Mouse (Mus musculus) liver, embryonic 15.5 days (tissue): ENCODE results near the gene Slc30a1. TPM values are rescaled to one million over a fixed set of nuclear protein-coding genes. Genes with fewer than 3 reads are reported as not detected.

Experiments
- ATAC-seq: fragments of 200-750 bp; cut with Nextera tagmentation; 2 replicates; pipeline ENCODE4 v1.8.0; 2017; ENCODE audit warnings: moderate number of reproducible peaks, mild to moderate bottlenecking, moderate library complexity; ENCODE audit not compliant: insufficient read depth
- H3K27ac ChIP-seq: fragments of 300-500 bp; sonication (generic); replicated peaks from 2 replicates; pipeline ENCODE4 v1.5.1; 2015; ENCODE audit warnings: mild to moderate bottlenecking, inconsistent platforms
- H3K27me3 ChIP-seq: fragments of 300-500 bp; sonication (generic); 2 replicates; pipeline ENCODE4 v1.6.1; 2015; ENCODE audit warnings: mild to moderate bottlenecking, inconsistent platforms
- H3K36me3 ChIP-seq: fragments of 300-500 bp; sonication (generic); replicated peaks from 2 replicates; pipeline ENCODE4 v1.6.1; 2015; ENCODE audit warnings: moderate library complexity, mild to moderate bottlenecking, inconsistent platforms
- H3K4me1 ChIP-seq: fragments of 300-500 bp; sonication (generic); replicated peaks from 2 replicates; pipeline ENCODE4 v1.6.1; 2015; ENCODE audit warnings: inconsistent platforms
- H3K4me2 ChIP-seq: fragments of 300-500 bp; sonication (generic); 2 replicates; pipeline ENCODE4 v1.6.1; 2015; ENCODE audit warnings: moderate library complexity, mild to moderate bottlenecking, inconsistent platforms
- H3K4me3 ChIP-seq: fragments of 300-500 bp; sonication (generic); replicated peaks from 2 replicates; pipeline ENCODE4 v1.5.1; 2015; ENCODE audit warnings: mild to moderate bottlenecking, inconsistent platforms
- H3K9ac ChIP-seq: fragments of 300-500 bp; sonication (generic); 2 replicates; pipeline ENCODE4 v1.6.1; 2015; ENCODE audit warnings: moderate library complexity, mild to moderate bottlenecking, inconsistent platforms
- H3K9me3 ChIP-seq: fragments of 300-500 bp; sonication (generic); replicated peaks from 2 replicates; pipeline ENCODE4 v1.6.1; 2016; ENCODE audit warnings: inconsistent platforms
- WGBS: fragments of 180-500 bp; shearing (Covaris S2); methylation state at CpG from one replicate; pipeline ENCODE4 v1.1.7; 2015; ENCODE audit warnings: mixed read lengths; ENCODE audit not compliant: insufficient replicate concordance; 5-methylcytosine and 5-hydroxymethylcytosine counted together
- polyA plus RNA-seq: library from polyadenylated mRNA; unstranded; fragments of >200 nt; fragmentation: Nextera tagmentation; extraction: Ambion mirVana; gene quantifications from 2 replicates; pipeline ENCODE4 v1.2.1, GENCODE M21; 2015

Slc30a1 gene
- polyA plus RNA-seq, 1 experiment from 2014 or later: 4.2 TPM

GRCm38 (mm10) chr1:191905637-191906533 lies 682 bp upstream of the Slc30a1 start:
- peak overlapping the region; percentile 81 for H3K27ac ChIP-seq
- H3K4me1 ChIP-seq: peaks cover 42% of the 10 kb centered on the region
- peaks cover 25% of the 10 kb centered on the region for H3K36me3 ChIP-seq
- 6% methylated on average over 51 of the region's 58 CpGs for WGBS
- ATAC-seq: peak; percentile 55
- peak overlapping the region; percentile 80 for H3K9ac ChIP-seq
- H3K27me3 ChIP-seq: peaks cover 21% of the 10 kb centered on the region
- H3K9me3 ChIP-seq: no peaks in the 10 kb centered on the region
- peak overlapping the region; percentile 98 for H3K4me2 ChIP-seq
- peak overlapping the region; percentile 88 for H3K4me3 ChIP-seq

DNA sequence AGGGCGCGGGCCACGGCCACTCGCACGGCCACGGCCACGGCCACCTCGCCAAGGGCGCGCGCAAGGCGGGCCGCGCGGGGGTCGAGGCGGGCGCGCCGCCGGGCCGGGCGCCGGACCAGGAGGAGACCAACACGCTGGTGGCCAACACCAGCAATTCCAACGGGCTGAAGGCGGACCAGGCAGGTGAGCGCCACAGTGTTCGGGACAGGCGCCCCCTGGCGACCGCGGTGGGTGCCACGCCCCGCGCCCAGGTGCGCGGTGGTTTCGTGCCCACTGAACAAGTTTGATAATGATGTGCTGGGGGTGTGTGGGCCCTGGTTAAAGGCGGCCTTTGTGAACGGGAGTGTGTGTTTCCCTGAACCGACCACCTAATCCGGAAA lies 854 bp downstream of the Slc30a1 start:
- peak overlapping the region; percentile 88 for H3K4me3 ChIP-seq
- H3K27ac ChIP-seq: peak overlapping the region; percentile 93
- H3K4me2 ChIP-seq: peak overlapping the region; percentile 98
- H3K9ac ChIP-seq: peak overlapping the region; percentile 95
- H3K4me1 ChIP-seq: peaks cover 52% of the 10 kb centered on the region
- peaks cover 35% of the 10 kb centered on the region for H3K36me3 ChIP-seq
- peak; percentile 47 for ATAC-seq
- peaks cover 8% of the 10 kb centered on the region; the same call in 1 of the 2 replicates for H3K27me3 ChIP-seq
- WGBS: under 1% methylated on average over 43 of the region's 43 CpGs
- no peaks in the 10 kb centered on the region for H3K9me3 ChIP-seq

DNA sequence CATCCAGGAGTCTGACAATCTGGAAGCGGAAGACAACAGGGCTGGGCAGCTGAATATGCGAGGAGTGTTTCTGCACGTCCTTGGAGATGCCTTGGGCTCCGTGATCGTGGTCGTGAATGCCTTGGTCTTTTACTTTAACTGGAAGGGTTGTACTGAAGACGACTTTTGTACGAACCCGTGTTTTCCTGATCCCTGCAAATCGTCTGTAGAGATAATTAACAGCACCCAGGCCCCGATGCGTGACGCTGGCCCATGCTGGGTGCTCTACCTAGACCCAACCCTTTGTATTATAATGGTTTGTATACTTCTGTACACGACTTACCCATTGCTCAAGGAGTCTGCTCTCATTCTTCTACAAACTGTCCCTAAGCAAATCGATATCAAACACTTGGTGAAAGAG lies 2.3 kb downstream of the Slc30a1 start:
- H3K27ac ChIP-seq: no peak overlapping the region
- peak overlapping the region; percentile 98 for H3K4me2 ChIP-seq
- ATAC-seq: no peak
- H3K4me1 ChIP-seq: peaks cover 52% of the 10 kb centered on the region
- peak overlapping the region; percentile 88 for H3K4me3 ChIP-seq
- H3K9me3 ChIP-seq: no peaks in the 10 kb centered on the region
- 87% methylated on average over 15 of the region's 15 CpGs for WGBS
- peaks cover 8% of the 10 kb centered on the region; the same call in 1 of the 2 replicates for H3K27me3 ChIP-seq
- peaks cover 42% of the 10 kb centered on the region for H3K36me3 ChIP-seq
- H3K9ac ChIP-seq: no peak overlapping the region

DNA sequence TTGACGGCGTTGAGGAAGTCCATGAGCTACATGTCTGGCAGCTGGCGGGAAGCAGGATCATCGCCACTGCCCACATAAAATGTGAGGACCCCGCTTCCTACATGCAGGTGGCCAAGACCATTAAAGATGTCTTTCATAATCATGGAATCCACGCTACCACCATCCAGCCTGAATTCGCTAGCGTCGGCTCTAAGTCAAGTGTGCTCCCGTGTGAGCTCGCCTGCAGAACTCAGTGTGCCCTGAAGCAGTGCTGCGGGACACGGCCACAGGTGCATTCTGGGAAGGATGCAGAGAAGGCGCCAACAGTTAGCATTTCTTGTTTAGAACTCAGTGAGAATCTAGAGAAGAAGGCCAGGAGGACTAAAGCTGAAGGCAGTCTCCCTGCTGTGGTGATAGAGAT lies 2.7 kb downstream of the Slc30a1 start:
- Histone ChIP-seq H3K4me1 (peaks cover 52% of the 10 kb centered on the region), H3K4me2 (peak overlapping the region; percentile 98), H3K36me3 (peaks cover 42% of the 10 kb centered on the region), H3K27ac (no peak overlapping the region), H3K27me3 (peaks cover 8% of the 10 kb centered on the region; the same call in 1 of the 2 replicates), H3K9ac (no peak overlapping the region), H3K4me3 (peak overlapping the region; percentile 23; the same call in 1 of the 2 replicates), H3K9me3 (no peaks in the 10 kb centered on the region)
- no peak for ATAC-seq
- 92% methylated on average over 14 of the region's 14 CpGs for WGBS

DNA sequence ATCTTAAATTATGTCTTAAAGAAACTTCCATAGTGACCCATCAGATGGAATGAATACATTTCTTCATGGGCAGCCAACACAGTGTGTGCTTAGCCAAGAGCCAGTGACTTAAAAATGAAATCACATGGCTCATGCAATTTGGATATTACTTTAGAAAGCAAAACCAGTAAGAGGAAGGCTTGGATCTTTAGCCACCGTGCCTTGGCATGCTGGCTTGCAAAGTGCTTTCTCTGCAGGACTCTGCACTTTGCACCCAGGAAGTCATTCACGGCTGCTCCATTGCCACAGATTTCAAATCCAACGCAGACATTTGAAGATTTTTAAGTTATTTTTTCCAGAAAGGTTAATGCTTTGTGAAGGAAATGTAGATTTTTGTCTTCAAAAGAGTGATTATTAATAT lies 4.1 kb downstream of the Slc30a1 start:
- no peak overlapping the region for H3K9ac ChIP-seq
- peak overlapping the region; percentile 40 for H3K4me3 ChIP-seq
- H3K4me2 ChIP-seq: peak overlapping the region; percentile 98
- peaks cover 44% of the 10 kb centered on the region for H3K4me1 ChIP-seq
- H3K27ac ChIP-seq: no peak overlapping the region
- 53% methylated on average over 3 of the region's 3 CpGs for WGBS
- H3K27me3 ChIP-seq: peaks cover 2% of the 10 kb centered on the region; the same call in 1 of the 2 replicates
- H3K9me3 ChIP-seq: no peaks in the 10 kb centered on the region
- ATAC-seq: no peak
- peaks cover 42% of the 10 kb centered on the region for H3K36me3 ChIP-seq

GRCm38 (mm10) chr1:191911067-191911668 lies 4.6 kb downstream of the Slc30a1 start:
- Histone ChIP-seq H3K27me3 (no peaks in the 10 kb centered on the region), H3K4me3 (peak overlapping the region; percentile 40), H3K9ac (no peak overlapping the region), H3K36me3 (peaks cover 42% of the 10 kb centered on the region), H3K4me1 (peaks cover 39% of the 10 kb centered on the region), H3K27ac (no peak overlapping the region), H3K4me2 (peak overlapping the region; percentile 98), H3K9me3 (no peaks in the 10 kb centered on the region)
- WGBS: 40% methylated on average over 3 of the region's 3 CpGs
- no peak for ATAC-seq

GRCm38 (mm10) chr1:191914647-191915046 lies 8.1 kb downstream of the Slc30a1 start:
- WGBS: 79% methylated on average over 6 of the region's 6 CpGs
- H3K36me3 ChIP-seq: peaks cover 28% of the 10 kb centered on the region
- H3K9me3 ChIP-seq: no peaks in the 10 kb centered on the region
- H3K4me2 ChIP-seq: no peak overlapping the region
- H3K4me3 ChIP-seq: no peak overlapping the region
- H3K27ac ChIP-seq: no peak overlapping the region
- no peak for ATAC-seq
- no peaks in the 10 kb centered on the region for H3K27me3 ChIP-seq
- no peak overlapping the region for H3K9ac ChIP-seq
- H3K4me1 ChIP-seq: peaks cover 18% of the 10 kb centered on the region

DNA sequence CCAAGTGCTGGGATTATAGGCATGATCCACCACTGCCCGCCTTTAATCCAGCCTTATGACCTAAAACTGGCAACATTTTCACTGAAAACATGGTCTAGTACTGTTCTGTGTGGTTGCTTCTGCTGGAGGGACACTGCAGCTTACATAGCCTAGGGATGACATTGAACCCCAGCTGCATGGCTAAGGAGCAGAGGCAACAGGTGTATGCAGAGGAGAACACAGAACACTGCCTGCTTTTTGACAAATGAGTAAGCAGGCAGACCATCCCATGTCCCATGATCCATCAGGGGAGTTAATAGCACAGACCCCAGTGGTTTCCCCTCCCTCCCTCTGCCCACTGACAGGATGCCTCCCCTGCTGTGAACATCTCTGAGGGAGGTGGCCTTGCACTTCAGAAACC lies 9.0 kb downstream of the Slc30a1 start:
- H3K4me1 ChIP-seq: peaks cover 12% of the 10 kb centered on the region
- no peak for ATAC-seq
- peaks cover 19% of the 10 kb centered on the region for H3K36me3 ChIP-seq
- no peaks in the 10 kb centered on the region for H3K27me3 ChIP-seq
- no peaks in the 10 kb centered on the region for H3K9me3 ChIP-seq
- H3K4me2 ChIP-seq: no peak overlapping the region
- no peak overlapping the region for H3K4me3 ChIP-seq
- 46% methylated on average over 1 of the region's 1 CpGs for WGBS
- H3K9ac ChIP-seq: no peak overlapping the region
- no peak overlapping the region for H3K27ac ChIP-seq

- no peak for ATAC-seq
- no peak overlapping the region for H3K9ac ChIP-seq
- WGBS: 35% methylated on average over 5 of the region's 5 CpGs
- peaks cover 9% of the 10 kb centered on the region for H3K36me3 ChIP-seq
- no peak overlapping the region for H3K4me2 ChIP-seq
- H3K9me3 ChIP-seq: no peaks in the 10 kb centered on the region
- H3K4me1 ChIP-seq: peaks cover 1% of the 10 kb centered on the region
- no peaks in the 10 kb centered on the region for H3K27me3 ChIP-seq
- H3K27ac ChIP-seq: no peak overlapping the region
- no peak overlapping the region for H3K4me3 ChIP-seq
Observed at GRCm38 (mm10) chr1:191916876-191917275, 10.3 kb downstream of the Slc30a1 start.

GRCm38 (mm10) chr1:191919336-191919735 lies 12.8 kb downstream of the Slc30a1 start:
- Histone ChIP-seq H3K4me1 (no peaks in the 10 kb centered on the region), H3K9ac (no peak overlapping the region), H3K36me3 (no peaks in the 10 kb centered on the region; the same call in 1 of the 2 replicates), H3K27ac (no peak overlapping the region), H3K4me3 (no peak overlapping the region), H3K27me3 (no peaks in the 10 kb centered on the region), H3K4me2 (no peak overlapping the region), H3K9me3 (no peaks in the 10 kb centered on the region)
- 63% methylated on average over 2 of the region's 2 CpGs for WGBS
- ATAC-seq: no peak

DNA sequence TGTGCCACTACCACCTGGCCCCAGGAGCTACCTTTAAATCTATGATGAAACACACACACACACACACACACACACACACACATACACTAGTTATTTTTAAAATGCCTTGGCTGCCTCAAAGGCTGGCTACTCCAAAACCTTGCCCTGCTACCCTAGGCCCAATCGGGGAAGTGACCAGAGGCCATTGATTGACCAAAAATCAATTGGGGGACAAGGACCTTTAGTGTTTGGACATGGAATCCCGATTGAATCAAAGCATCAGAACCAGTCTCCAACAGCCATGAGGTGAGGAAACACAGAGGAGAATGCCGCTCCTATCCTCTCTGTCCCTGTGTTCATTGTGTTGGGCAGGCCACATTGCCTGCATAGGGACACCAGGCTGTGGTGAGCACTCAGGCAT lies 15.1 kb downstream of the Slc30a1 start:
- H3K27ac ChIP-seq: no peak overlapping the region
- no peak overlapping the region for H3K4me3 ChIP-seq
- H3K27me3 ChIP-seq: no peaks in the 10 kb centered on the region
- 66% methylated on average over 3 of the region's 3 CpGs for WGBS
- H3K36me3 ChIP-seq: no peaks in the 10 kb centered on the region
- no peaks in the 10 kb centered on the region for H3K9me3 ChIP-seq
- H3K4me1 ChIP-seq: no peaks in the 10 kb centered on the region
- H3K4me2 ChIP-seq: no peak overlapping the region
- no peak overlapping the region for H3K9ac ChIP-seq
- no peak for ATAC-seq
